Comparison of ENCODE assay signal across 24 mouse cellular contexts in genomic region chr5:106771029-106771428, GRCm38 (mm10).
"Had no signal": no experiment of that assay in that cellular context is flagged by ENCODE, and none has a peak within 500 bp of the region (broad histone marks: within the 10 kb centered on the region; RNA-seq: fewer than 3 reads in every experiment).

No protein-coding gene starts in this region.

- ATAC-seq: hindbrain, postnatal 0 days; intestine, embryonic 16.5 days had no signal

- DNase-seq: gastrocnemius, postnatal 14 days; gastrocnemius, postnatal 36 days; heart, adult 18-20 months; heart, postnatal 14 days; heart, postnatal 36 days; kidney, adult 11 months; kidney, adult 2 months; kidney, adult 9 months; kidney, postnatal 14 days; kidney, postnatal 4 days; layer of hippocampus, postnatal 36 days; left cerebral cortex, postnatal 4 days; liver; liver, embryonic 13.5 days had no signal

- H3K9me3 ChIP-seq: heart, embryonic 13.5 days; heart, embryonic 15.5 days; hindbrain, embryonic 13.5 days; hindbrain, embryonic 15.5 days; kidney, embryonic 15.5 days; limb, embryonic 12.5 days; liver, embryonic 13.5 days; liver, embryonic 15.5 days had no signal

- H3K27me3 ChIP-seq: heart, embryonic 15.5 days; hindbrain, embryonic 13.5 days; hindbrain, embryonic 15.5 days; kidney, embryonic 15.5 days; limb, embryonic 12.5 days had no signal

- H3K36me3 ChIP-seq: heart, embryonic 13.5 days; heart, embryonic 15.5 days; hindbrain, embryonic 13.5 days; hindbrain, embryonic 15.5 days; kidney, embryonic 15.5 days; limb, embryonic 12.5 days; liver, embryonic 13.5 days; liver, embryonic 15.5 days had no signal

- H3K4me3 ChIP-seq: heart, embryonic 13.5 days; heart, embryonic 15.5 days; hindbrain, embryonic 13.5 days; hindbrain, embryonic 15.5 days; kidney, embryonic 15.5 days; limb, embryonic 12.5 days; liver, embryonic 13.5 days; liver, embryonic 15.5 days had no signal

- H3K27ac ChIP-seq: heart, embryonic 13.5 days; heart, embryonic 15.5 days; hindbrain, embryonic 13.5 days; hindbrain, embryonic 15.5 days; hindbrain, postnatal 0 days; kidney, embryonic 15.5 days; kidney, postnatal 0 days; limb, embryonic 12.5 days; liver, embryonic 13.5 days; liver, embryonic 15.5 days had no signal

- H3K4me1 ChIP-seq: heart, embryonic 13.5 days; heart, embryonic 15.5 days; liver, embryonic 13.5 days; liver, embryonic 15.5 days had no signal
